Mouse (Mus musculus) layer of hippocampus, adult 9-10 months (tissue): ENCODE measurements around the gene Col28a1.

Experiments
- DNase-seq: peaks from one replicate; pipeline ENCODE4 v3.0.0; 2022; ENCODE audit warnings: low spot score

Col28a1 gene

GRCm38 (mm10) chr6:8118577-8118976, 73.8 kb downstream of the Col28a1 start:
- DNase-seq, result no peak

GRCm38 (mm10) chr6:8105870-8106706, 86.3 kb downstream of the Col28a1 start:
- no peak for DNase-seq

- no peak for DNase-seq
Measured at GRCm38 (mm10) chr6:8101224-8101623, 91.2 kb downstream of the Col28a1 start.

- no peak for DNase-seq
Measured at GRCm38 (mm10) chr6:8095856-8096255, 96.6 kb downstream of the Col28a1 start.

- DNase-seq, result no peak
Measured at GRCm38 (mm10) chr6:8094160-8094953, 98.1 kb downstream of the Col28a1 start.

- DNase-seq, result no peak
Measured at GRCm38 (mm10) chr6:8093556-8093955, 98.9 kb downstream of the Col28a1 start.

- peak; percentile 9 for DNase-seq
Measured at GRCm38 (mm10) chr6:8086847-8087246, 105.6 kb downstream of the Col28a1 start.

GRCm38 (mm10) chr6:8084806-8085205, 107.6 kb downstream of the Col28a1 start:
- DNase-seq, result no peak

- DNase-seq, result no peak
Measured at GRCm38 (mm10) chr6:8083196-8083595, 109.2 kb downstream of the Col28a1 start.

- no peak for DNase-seq
Measured at GRCm38 (mm10) chr6:8077572-8078146, 114.8 kb downstream of the Col28a1 start.

- DNase-seq, result no peak
Measured at GRCm38 (mm10) chr6:8074914-8075313, 117.5 kb downstream of the Col28a1 start.

GRCm38 (mm10) chr6:8068979-8069378, 123.4 kb downstream of the Col28a1 start:
- DNase-seq, result no peak

GRCm38 (mm10) chr6:8068394-8068793, 124.0 kb downstream of the Col28a1 start:
- no peak for DNase-seq

GRCm38 (mm10) chr6:8067124-8067523, 125.3 kb downstream of the Col28a1 start:
- DNase-seq, result no peak

GRCm38 (mm10) chr6:8066208-8066607, 126.2 kb downstream of the Col28a1 start:
- DNase-seq, result peak; percentile 38

GRCm38 (mm10) chr6:8059199-8059598, 133.2 kb downstream of the Col28a1 start:
- DNase-seq, result no peak

- DNase-seq, result no peak
Measured at GRCm38 (mm10) chr6:8048216-8048615, 144.2 kb downstream of the Col28a1 start.

- DNase-seq, result no peak
Measured at GRCm38 (mm10) chr6:8046446-8046845, 146.0 kb downstream of the Col28a1 start.

- DNase-seq, result no peak
Measured at GRCm38 (mm10) chr6:8045825-8046224, 146.6 kb downstream of the Col28a1 start.

- no peak for DNase-seq
Measured at GRCm38 (mm10) chr6:8028711-8029110, 163.7 kb downstream of the Col28a1 start.

GRCm38 (mm10) chr6:8025332-8026129, 166.9 kb downstream of the Col28a1 start:
- no peak for DNase-seq

- DNase-seq, result no peak
Measured at GRCm38 (mm10) chr6:8023527-8023926, 168.9 kb downstream of the Col28a1 start.
